Mouse (Mus musculus) embryonic facial prominence, embryonic 12.5 days (tissue): Measurements from ENCODE around the gene Rasa3. TPM values are rescaled to one million over a fixed set of nuclear protein-coding genes. Genes with fewer than 3 reads are reported as not detected.

Source experiments
- ATAC-seq: fragments of 200-750 bp; cut with Nextera tagmentation; 2 replicates; pipeline ENCODE4 v1.8.0; 2017; ENCODE audit not compliant: insufficient number of reproducible peaks, insufficient read depth, low FRiP score, low TSS enrichment
- H3K27ac ChIP-seq: fragments of 300-500 bp; sonication (generic); 2 replicates; pipeline ENCODE4 v1.5.1; 2016; ENCODE audit warnings: mild to moderate bottlenecking
- H3K27me3 ChIP-seq: fragments of 300-500 bp; sonication (generic); 2 replicates; pipeline ENCODE4 v1.6.1; 2016; ENCODE audit warnings: mild to moderate bottlenecking, moderate library complexity
- H3K36me3 ChIP-seq: fragments of 300-500 bp; sonication (generic); 2 replicates; pipeline ENCODE4 v1.6.1; 2016; ENCODE audit warnings: mild to moderate bottlenecking
- H3K4me1 ChIP-seq: fragments of 300-500 bp; sonication (generic); 2 replicates; pipeline ENCODE4 v1.6.1; 2016
- H3K4me2 ChIP-seq: fragments of 300-500 bp; sonication (generic); replicated peaks from 2 replicates; pipeline ENCODE4 v1.6.1; 2016; ENCODE audit warnings: mild to moderate bottlenecking, moderate library complexity
- H3K4me3 ChIP-seq: fragments of 300-500 bp; sonication (generic); 2 replicates; pipeline ENCODE4 v1.5.1; 2016; ENCODE audit warnings: mild to moderate bottlenecking
- H3K9ac ChIP-seq: fragments of 300-500 bp; sonication (generic); 2 replicates; pipeline ENCODE4 v1.6.1; 2016; ENCODE audit warnings: mild to moderate bottlenecking, moderate library complexity
- H3K9me3 ChIP-seq: fragments of 300-500 bp; sonication (generic); 2 replicates; pipeline ENCODE4 v1.6.1; 2016; ENCODE audit warnings: mild to moderate bottlenecking, moderate library complexity
- WGBS: fragments of 180-500 bp; shearing (Covaris S2); methylation state at CpG from one replicate; pipeline ENCODE4 v1.1.7; 2016; 5-methylcytosine and 5-hydroxymethylcytosine counted together
- polyA plus RNA-seq: library from polyadenylated mRNA; unstranded; fragments of >200 nt; fragmentation: Nextera tagmentation; extraction: Ambion mirVana; gene quantifications from 2 replicates; pipeline ENCODE4 v1.2.1, GENCODE M21; 2016

Gene Rasa3
- polyA plus RNA-seq, 1 experiment from 2014 or later = 26.1 TPM

- H3K27me3 ChIP-seq = no peaks in the 10 kb centered on the region
- H3K4me3 ChIP-seq = no peak overlapping the region
- peak overlapping the region; percentile 61; the same call in 1 of the 2 replicates for H3K27ac ChIP-seq
- H3K36me3 ChIP-seq = no peaks in the 10 kb centered on the region
- H3K4me2 ChIP-seq = no peak overlapping the region
- no peaks in the 10 kb centered on the region for H3K9me3 ChIP-seq
- no peak overlapping the region for H3K9ac ChIP-seq
- 66% methylated on average over 4 of the region's 4 CpGs for WGBS
- ATAC-seq = no peak
- peaks cover 36% of the 10 kb centered on the region for H3K4me1 ChIP-seq
Observed at GRCm38 (mm10) chr8:13667917-13668316, 9.5 kb downstream of the Rasa3 start.

GRCm38 (mm10) chr8:13665944-13666343, 11.5 kb downstream of the Rasa3 start:
- no peaks in the 10 kb centered on the region for H3K9me3 ChIP-seq
- no peak for ATAC-seq
- H3K9ac ChIP-seq = no peak overlapping the region
- H3K4me3 ChIP-seq = no peak overlapping the region
- H3K4me2 ChIP-seq = no peak overlapping the region
- H3K4me1 ChIP-seq = peaks cover 36% of the 10 kb centered on the region
- H3K27me3 ChIP-seq = no peaks in the 10 kb centered on the region
- H3K36me3 ChIP-seq = no peaks in the 10 kb centered on the region
- 75% methylated on average over 8 of the region's 8 CpGs for WGBS
- no peak overlapping the region for H3K27ac ChIP-seq

- Histone ChIP-seq H3K27me3 (no peaks in the 10 kb centered on the region), H3K4me3 (no peak overlapping the region), H3K4me2 (no peak overlapping the region), H3K4me1 (peaks cover 36% of the 10 kb centered on the region), H3K27ac (no peak overlapping the region), H3K9me3 (no peaks in the 10 kb centered on the region), H3K36me3 (no peaks in the 10 kb centered on the region), H3K9ac (no peak overlapping the region)
- WGBS = 84% methylated on average over 4 of the region's 4 CpGs
- no peak for ATAC-seq
Observed at GRCm38 (mm10) chr8:13665538-13665937, 11.9 kb downstream of the Rasa3 start.

DNA sequence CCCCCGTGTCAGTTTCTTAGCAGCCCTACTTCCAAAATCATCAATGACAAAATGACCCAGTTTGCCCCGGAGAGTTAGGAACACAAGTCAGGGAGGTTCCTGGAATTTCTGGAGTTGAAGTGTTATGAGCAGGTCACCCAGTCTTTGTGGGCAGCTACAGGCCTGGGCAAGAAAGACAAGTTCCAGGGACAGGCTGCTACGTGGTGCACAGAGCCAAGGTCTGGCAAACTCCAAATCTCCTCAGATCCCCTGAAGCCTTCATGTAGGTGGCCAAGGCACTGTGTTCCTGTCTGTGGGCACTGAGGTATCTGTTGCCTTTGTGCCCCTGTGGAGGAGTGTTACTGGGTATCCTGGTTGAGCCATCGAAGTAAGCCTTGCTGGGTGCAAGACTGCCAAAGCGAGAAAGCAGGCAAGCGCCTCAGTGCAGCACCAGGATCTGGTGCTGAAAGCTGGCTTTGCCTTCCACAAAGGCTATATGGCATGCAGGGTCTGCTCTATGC, 12.6 kb downstream of the Rasa3 start:
- H3K27me3 ChIP-seq = no peaks in the 10 kb centered on the region
- H3K4me2 ChIP-seq = no peak overlapping the region
- H3K4me3 ChIP-seq = no peak overlapping the region
- no peak overlapping the region for H3K27ac ChIP-seq
- ATAC-seq = no peak
- no peaks in the 10 kb centered on the region for H3K36me3 ChIP-seq
- WGBS = 78% methylated on average over 6 of the region's 6 CpGs
- peaks cover 33% of the 10 kb centered on the region for H3K4me1 ChIP-seq
- no peaks in the 10 kb centered on the region for H3K9me3 ChIP-seq
- H3K9ac ChIP-seq = no peak overlapping the region

GRCm38 (mm10) chr8:13660323-13660722, 17.1 kb downstream of the Rasa3 start:
- Histone ChIP-seq H3K9me3 (no peaks in the 10 kb centered on the region), H3K4me2 (no peak overlapping the region), H3K4me3 (no peak overlapping the region), H3K27ac (no peak overlapping the region), H3K27me3 (no peaks in the 10 kb centered on the region), H3K9ac (no peak overlapping the region), H3K4me1 (peaks cover 3% of the 10 kb centered on the region), H3K36me3 (no peaks in the 10 kb centered on the region)
- WGBS = 86% methylated on average over 13 of the region's 13 CpGs
- ATAC-seq = no peak

GRCm38 (mm10) chr8:13657479-13657878, 19.9 kb downstream of the Rasa3 start:
- Histone ChIP-seq H3K4me1 (no peaks in the 10 kb centered on the region), H3K9me3 (no peaks in the 10 kb centered on the region), H3K4me3 (no peak overlapping the region), H3K27me3 (no peaks in the 10 kb centered on the region), H3K9ac (no peak overlapping the region), H3K4me2 (no peak overlapping the region), H3K36me3 (no peaks in the 10 kb centered on the region), H3K27ac (no peak overlapping the region)
- WGBS = 71% methylated on average over 12 of the region's 12 CpGs
- no peak for ATAC-seq

DNA sequence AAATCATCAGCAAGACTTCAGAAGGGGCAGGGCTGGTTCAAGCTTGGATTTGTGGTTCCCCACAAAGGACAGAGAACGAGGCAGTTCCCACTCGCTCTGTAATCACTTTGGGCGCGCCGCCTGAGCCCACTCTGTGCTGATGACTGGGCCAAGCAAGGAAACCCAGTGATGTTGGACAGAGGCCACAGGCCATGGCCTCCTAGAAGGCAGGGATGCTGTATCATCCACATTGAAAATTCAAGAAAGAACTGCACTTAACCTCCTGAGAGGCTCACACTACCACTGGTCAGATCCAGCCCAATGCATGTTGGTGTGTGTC, 22.4 kb downstream of the Rasa3 start:
- ATAC-seq = no peak
- WGBS = 92% methylated on average over 5 of the region's 5 CpGs

DNA sequence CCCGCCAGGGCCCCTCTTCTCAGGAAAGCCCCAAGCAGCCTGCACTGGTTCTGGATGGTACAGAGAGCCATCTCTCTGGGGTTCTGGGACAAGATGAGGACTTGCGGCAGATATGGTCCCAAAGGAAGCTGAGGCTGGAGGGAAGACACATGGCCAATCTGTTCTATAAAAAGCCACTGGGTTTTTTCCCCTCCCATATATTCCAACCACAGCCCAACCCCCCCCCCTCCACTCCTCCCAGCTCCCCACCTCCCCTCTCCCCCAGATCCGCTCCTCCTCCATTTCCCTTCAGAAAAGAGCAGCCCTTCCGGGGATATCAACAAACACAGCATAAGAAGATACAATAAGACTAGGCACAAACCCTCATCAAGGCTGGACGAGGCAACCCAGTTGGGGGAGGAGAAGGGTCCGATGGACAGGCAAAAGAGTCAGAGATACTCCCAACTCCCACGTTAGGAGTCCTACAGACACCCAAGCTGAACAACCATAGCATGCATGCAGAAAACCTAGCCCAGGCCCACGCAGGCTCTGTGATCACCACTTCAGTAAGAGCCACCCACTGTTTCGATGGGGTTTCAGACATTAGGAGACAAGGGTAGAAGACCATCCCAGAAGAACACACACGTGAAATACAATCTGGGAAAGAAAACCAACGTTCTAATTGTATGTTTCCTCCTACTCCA, 22.9 kb downstream of the Rasa3 start:
- no peaks in the 10 kb centered on the region for H3K27me3 ChIP-seq
- no peak overlapping the region for H3K4me3 ChIP-seq
- no peaks in the 10 kb centered on the region for H3K9me3 ChIP-seq
- no peaks in the 10 kb centered on the region for H3K36me3 ChIP-seq
- H3K4me1 ChIP-seq = no peaks in the 10 kb centered on the region
- H3K4me2 ChIP-seq = no peak overlapping the region
- 82% methylated on average over 11 of the region's 11 CpGs for WGBS
- no peak overlapping the region for H3K27ac ChIP-seq
- no peak for ATAC-seq
- H3K9ac ChIP-seq = no peak overlapping the region

More for the DNA sequence above, 22.4 kb downstream of the Rasa3 start:
- Histone ChIP-seq H3K36me3 (no peaks in the 10 kb centered on the region), H3K4me1 (no peaks in the 10 kb centered on the region), H3K9me3 (no peaks in the 10 kb centered on the region), H3K27me3 (no peaks in the 10 kb centered on the region), H3K4me2 (no peak overlapping the region), H3K27ac (no peak overlapping the region), H3K4me3 (no peak overlapping the region), H3K9ac (no peak overlapping the region)

- Histone ChIP-seq H3K4me3 (no peak overlapping the region), H3K27ac (no peak overlapping the region), H3K9me3 (no peaks in the 10 kb centered on the region), H3K9ac (no peak overlapping the region), H3K27me3 (no peaks in the 10 kb centered on the region), H3K4me1 (peaks cover 10% of the 10 kb centered on the region; the same call in 1 of the 2 replicates), H3K4me2 (no peak overlapping the region), H3K36me3 (no peaks in the 10 kb centered on the region)
- no peak for ATAC-seq
- 86% methylated on average over 11 of the region's 11 CpGs for WGBS
Observed at GRCm38 (mm10) chr8:13650541-13651191, 26.7 kb downstream of the Rasa3 start.

- H3K27ac ChIP-seq = no peak overlapping the region
Observed at GRCm38 (mm10) chr8:13649154-13649515, 28.3 kb downstream of the Rasa3 start.

DNA sequence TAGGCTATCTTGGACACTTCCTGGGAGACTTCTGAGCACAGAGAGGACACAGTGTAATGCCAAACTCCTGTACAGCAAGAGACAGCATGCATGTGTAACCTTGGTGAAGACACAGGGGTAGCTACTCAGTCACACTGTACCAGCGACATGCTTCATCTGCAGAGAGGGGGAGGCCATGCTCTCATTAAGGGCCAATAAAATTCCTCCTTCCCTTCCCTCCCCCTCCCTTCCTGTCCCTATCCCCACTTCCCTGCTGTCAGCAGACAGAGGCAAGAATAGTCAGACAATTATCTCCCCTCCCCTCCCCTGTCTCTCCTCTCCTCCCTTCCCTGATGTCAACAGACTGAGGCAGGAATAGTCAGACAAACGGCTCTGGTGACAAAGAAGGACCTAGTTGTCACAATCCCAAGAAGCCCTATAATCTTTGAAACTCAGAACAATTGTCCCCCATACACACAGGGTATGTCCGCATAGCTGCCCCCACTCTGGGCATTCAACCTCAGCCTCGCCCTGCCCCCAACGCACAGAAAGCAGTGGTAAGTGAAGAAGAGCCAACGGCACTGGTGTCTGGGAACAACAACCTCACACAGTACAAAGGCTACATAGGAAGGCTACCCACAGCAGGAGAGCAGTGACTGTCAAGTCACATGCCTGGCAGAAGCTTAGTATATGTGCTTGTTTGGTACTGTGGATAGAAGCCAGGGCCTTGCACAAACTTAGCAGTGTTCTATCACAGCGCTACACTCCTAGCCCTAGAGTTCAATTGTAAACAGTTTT, 28.8 kb downstream of the Rasa3 start:
- Histone ChIP-seq H3K27ac (no peak overlapping the region), H3K9ac (no peak overlapping the region), H3K9me3 (no peaks in the 10 kb centered on the region), H3K4me2 (no peak overlapping the region), H3K36me3 (no peaks in the 10 kb centered on the region), H3K27me3 (no peaks in the 10 kb centered on the region), H3K4me3 (no peak overlapping the region), H3K4me1 (peaks cover 18% of the 10 kb centered on the region)
- ATAC-seq = no peak
- 18% methylated on average over 7 of the region's 7 CpGs for WGBS

More at GRCm38 (mm10) chr8:13649154-13649515, 28.3 kb downstream of the Rasa3 start:
- 43% methylated on average over 3 of the region's 3 CpGs for WGBS
- H3K27me3 ChIP-seq = no peaks in the 10 kb centered on the region
- H3K4me1 ChIP-seq = peaks cover 18% of the 10 kb centered on the region
- H3K9me3 ChIP-seq = no peaks in the 10 kb centered on the region
- no peak overlapping the region for H3K4me2 ChIP-seq
- no peak for ATAC-seq
- H3K9ac ChIP-seq = no peak overlapping the region
- H3K36me3 ChIP-seq = no peaks in the 10 kb centered on the region
- no peak overlapping the region for H3K4me3 ChIP-seq

DNA sequence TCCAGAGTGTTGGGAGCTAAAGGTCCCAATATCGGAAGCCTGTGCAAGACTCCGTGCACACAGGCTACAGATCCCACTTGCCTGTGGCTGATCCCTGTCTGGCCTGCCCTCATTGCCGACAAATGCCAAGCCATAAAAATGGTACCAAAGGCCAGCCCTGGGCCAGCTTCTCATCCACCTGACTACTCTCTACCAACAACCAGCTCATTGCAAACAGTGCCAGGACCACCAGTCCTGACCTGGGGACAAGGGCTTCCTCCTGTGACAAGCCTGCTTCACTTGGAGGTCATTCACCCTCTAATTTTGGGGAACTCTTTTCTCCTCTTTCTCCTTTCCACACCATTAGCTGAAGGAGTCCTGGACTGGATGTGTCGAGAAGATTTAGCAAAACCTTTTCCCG, 29.8 kb downstream of the Rasa3 start:
- no peaks in the 10 kb centered on the region for H3K27me3 ChIP-seq
- no peak overlapping the region for H3K27ac ChIP-seq
- H3K4me2 ChIP-seq = no peak overlapping the region
- ATAC-seq = no peak
- no peak overlapping the region for H3K9ac ChIP-seq
- WGBS = 86% methylated on average over 5 of the region's 5 CpGs
- H3K4me1 ChIP-seq = peaks cover 23% of the 10 kb centered on the region
- H3K4me3 ChIP-seq = no peak overlapping the region
- no peaks in the 10 kb centered on the region for H3K9me3 ChIP-seq
- H3K36me3 ChIP-seq = no peaks in the 10 kb centered on the region
